Mouse (Mus musculus) limb, embryonic 14.5 days (tissue): ENCODE results near the gene Zdhhc20. TPM values are rescaled to one million over a fixed set of nuclear protein-coding genes. Genes with fewer than 3 reads are reported as not detected.
"Not testable (repeated sequence)": the region's sequence is repeated elsewhere in the genome, so short reads cannot be mapped to it uniquely, and the experiment has no call there.

ENCODE experiments used
- ATAC-seq: fragments of 200-750 bp; cut with Nextera tagmentation; 2 replicates; pipeline ENCODE4 v1.8.0; 2017; ENCODE audit warnings: low read depth, moderate number of reproducible peaks, moderate TSS enrichment; ENCODE audit not compliant: low FRiP score
- DNase-seq: peaks from one replicate; pipeline ENCODE4 v3.0.0-alpha.2; 2015; ENCODE audit warnings: low spot score
- H3K27ac ChIP-seq: fragments of 300-500 bp; sonication (generic); replicated peaks from 2 replicates; pipeline ENCODE4 v1.5.1; 2014; ENCODE audit warnings: low read depth, mild to moderate bottlenecking, low read length, moderate library complexity, mixed read lengths
- H3K27me3 ChIP-seq: fragments of 300-500 bp; sonication (generic); 2 replicates; pipeline ENCODE4 v1.6.1; 2014; ENCODE audit warnings: low read length, mixed read lengths; ENCODE audit not compliant: control insufficient read depth, insufficient read depth
- H3K36me3 ChIP-seq: fragments of 300-500 bp; sonication (generic); 2 replicates; pipeline ENCODE4 v1.6.1; 2014; ENCODE audit warnings: mild to moderate bottlenecking, low read length, moderate library complexity, mixed read lengths; ENCODE audit not compliant: control insufficient read depth, insufficient read depth
- H3K4me1 ChIP-seq: fragments of 300-500 bp; sonication (generic); 2 replicates; pipeline ENCODE4 v1.6.1; 2014; ENCODE audit warnings: antibody characterized with exemption, low read length, mixed read lengths; ENCODE audit not compliant: control insufficient read depth, insufficient read depth
- H3K4me2 ChIP-seq: fragments of 300-500 bp; sonication (generic); replicated peaks from 2 replicates; pipeline ENCODE4 v1.6.1; 2014; ENCODE audit warnings: low read depth, mild to moderate bottlenecking, low read length, moderate library complexity; ENCODE audit not compliant: severe bottlenecking
- H3K4me3 ChIP-seq: fragments of 300-500 bp; sonication (generic); replicated peaks from 2 replicates; pipeline ENCODE4 v1.5.1; 2014; ENCODE audit warnings: low read length
- H3K9ac ChIP-seq: fragments of 300-500 bp; sonication (generic); 2 replicates; pipeline ENCODE4 v1.6.1; 2014; ENCODE audit warnings: mild to moderate bottlenecking, low read depth, low read length, moderate library complexity; ENCODE audit not compliant: severe bottlenecking
- H3K9me3 ChIP-seq: fragments of 300-500 bp; sonication (generic); 2 replicates; pipeline ENCODE4 v1.6.1; 2016; ENCODE audit warnings: low read length; ENCODE audit not compliant: control insufficient read depth
- POLR2A ChIP-seq: fragments of 200-500 bp; IDR thresholded peaks from 2 replicates; pipeline ENCODE4 v1.8.0; 2012; ENCODE audit warnings: inconsistent platforms, mild to moderate bottlenecking, moderate library complexity, borderline replicate concordance; ENCODE audit not compliant: insufficient read depth, insufficient read length; ENCODE audit errors: extremely low read depth
- whole genome bisulfite sequencing: fragments of 180-500 bp; shearing (Covaris S2); extraction: QIAGEN DNeasy Blood & Tissue Kit; methylation state at CpG from one replicate; pipeline ENCODE4 v1.1.7; 2014; 5-methylcytosine and 5-hydroxymethylcytosine counted together
- polyA plus RNA-seq, 2 experiments: library from polyadenylated mRNA; depleted of rRNA in 1 of 2; stranded (reverse) in 1 of 2; unstranded in 1 of 2; fragments of >200 nt; fragmentation: Nextera tagmentation in 1 of 2; extraction: Ambion mirVana in 1 of 2; gene quantifications; 2 replicates each; pipeline versions ENCODE4 v1.2.1 to v1.2.3; 2012 to 2014

Zdhhc20 gene
- polyA plus RNA-seq, 2 experiments: 30.6 to 57.6 TPM

DNA sequence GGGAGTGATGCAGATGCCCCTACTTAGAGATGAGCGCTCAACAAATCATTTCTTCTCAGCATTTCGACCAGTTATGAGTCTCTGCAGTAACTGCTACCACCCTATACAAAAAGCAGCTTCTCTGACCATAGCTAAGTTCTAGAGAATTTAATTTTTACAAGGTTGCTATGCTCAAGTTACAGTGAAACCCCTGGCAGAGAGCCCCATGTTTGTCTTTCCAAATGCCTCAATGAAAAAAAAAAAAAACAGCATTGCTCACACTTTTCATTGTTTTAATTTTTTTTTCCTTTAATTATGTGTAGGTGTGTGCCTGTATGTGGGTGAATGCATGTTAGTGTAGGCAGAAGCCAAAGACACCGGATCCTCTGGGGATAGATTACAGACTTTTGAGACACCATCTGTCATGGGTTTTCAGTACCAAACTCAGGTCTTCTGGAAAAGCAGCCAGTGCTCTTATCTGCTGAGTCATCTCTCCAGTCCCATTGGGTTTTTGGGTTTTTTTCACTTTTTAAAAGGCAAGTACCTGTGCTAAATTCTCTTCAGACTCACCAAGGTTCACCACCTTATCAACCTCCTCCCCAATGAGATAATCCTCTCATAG is 23.3 kb downstream of the Zdhhc20 start:
- ATAC-seq (no peak), DNase-seq (no peak)
- Histone ChIP-seq H3K9ac (no peak overlapping the region), H3K27me3 (no peaks in the 10 kb centered on the region), H3K4me1 (no peaks in the 10 kb centered on the region), H3K9me3 (no peaks in the 10 kb centered on the region), H3K36me3 (peaks cover 67% of the 10 kb centered on the region), H3K4me3 (no peak overlapping the region), H3K4me2 (no peak overlapping the region), H3K27ac (no peak overlapping the region)
- 91% methylated on average over 3 of the region's 3 CpGs for WGBS
- no peak for TF ChIP-seq POLR2A

- DNase-seq: no peak
- WGBS: 89% methylated on average over 3 of the region's 3 CpGs
- Histone ChIP-seq H3K27me3 (no peaks in the 10 kb centered on the region), H3K4me1 (no peaks in the 10 kb centered on the region), H3K9me3 (no peaks in the 10 kb centered on the region), H3K4me2 (no peak overlapping the region), H3K9ac (no peak overlapping the region), H3K36me3 (peaks cover 76% of the 10 kb centered on the region), H3K27ac (no peak overlapping the region), H3K4me3 (no peak overlapping the region)
- no peak for ATAC-seq
- TF ChIP-seq POLR2A: no peak
Measured at GRCm38 (mm10) chr14:57865256-57865655, 24.8 kb downstream of the Zdhhc20 start.

DNA sequence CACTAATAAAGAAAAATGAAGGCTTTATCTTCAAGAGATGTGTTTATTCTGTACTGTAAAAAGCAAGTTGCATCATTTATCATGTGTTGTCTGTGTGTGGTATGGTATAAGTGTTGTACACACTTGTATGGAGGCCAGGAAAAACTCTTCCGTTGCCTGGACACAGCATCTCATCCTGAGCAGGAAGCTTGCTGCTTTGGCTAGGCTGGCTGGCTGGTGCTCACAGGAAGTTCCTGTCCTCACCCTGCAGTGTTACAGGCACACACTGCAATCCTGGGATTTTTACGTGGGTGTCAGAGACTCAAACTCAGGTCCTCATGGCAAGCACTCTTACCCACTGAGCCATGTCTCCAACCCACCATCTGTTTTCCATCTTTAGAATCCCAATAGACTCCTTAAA is 26.9 kb downstream of the Zdhhc20 start:
- WGBS: 73% methylated on average over 2 of the region's 2 CpGs
- no peak for TF ChIP-seq POLR2A
- H3K9me3 ChIP-seq: no peaks in the 10 kb centered on the region
- H3K27ac ChIP-seq: no peak overlapping the region
- no peak overlapping the region for H3K4me2 ChIP-seq
- no peak overlapping the region for H3K4me3 ChIP-seq
- DNase-seq (no peak), ATAC-seq (no peak)
- no peak overlapping the region for H3K9ac ChIP-seq
- H3K36me3 ChIP-seq: peaks cover 68% of the 10 kb centered on the region
- H3K27me3 ChIP-seq: no peaks in the 10 kb centered on the region
- no peaks in the 10 kb centered on the region for H3K4me1 ChIP-seq

- DNase-seq (no peak), ATAC-seq (no peak)
- Histone ChIP-seq H3K4me1 (no peaks in the 10 kb centered on the region), H3K27me3 (no peaks in the 10 kb centered on the region), H3K27ac (no peak overlapping the region), H3K4me2 (no peak overlapping the region), H3K4me3 (no peak overlapping the region), H3K9ac (no peak overlapping the region), H3K36me3 (peaks cover 69% of the 10 kb centered on the region), H3K9me3 (no peaks in the 10 kb centered on the region)
- no peak for TF ChIP-seq POLR2A
- 85% methylated on average over 4 of the region's 4 CpGs for WGBS
Measured at GRCm38 (mm10) chr14:57861987-57862412, 28.1 kb downstream of the Zdhhc20 start.

GRCm38 (mm10) chr14:57859520-57859919 is 30.6 kb downstream of the Zdhhc20 start:
- H3K27me3 ChIP-seq: no peaks in the 10 kb centered on the region
- DNase-seq (peak; percentile 49), ATAC-seq (no peak)
- H3K4me1 ChIP-seq: no peaks in the 10 kb centered on the region
- no peaks in the 10 kb centered on the region for H3K9me3 ChIP-seq
- H3K27ac ChIP-seq: no peak overlapping the region
- no peak overlapping the region for H3K9ac ChIP-seq
- no peak for TF ChIP-seq POLR2A
- H3K4me3 ChIP-seq: no peak overlapping the region
- H3K36me3 ChIP-seq: peaks cover 59% of the 10 kb centered on the region
- no peak overlapping the region for H3K4me2 ChIP-seq

- no peak overlapping the region for H3K4me2 ChIP-seq
- H3K27ac ChIP-seq: no peak overlapping the region
- H3K9me3 ChIP-seq: no peaks in the 10 kb centered on the region
- DNase-seq (no peak), ATAC-seq (no peak)
- H3K36me3 ChIP-seq: peaks cover 51% of the 10 kb centered on the region
- no peak overlapping the region for H3K4me3 ChIP-seq
- no peak overlapping the region for H3K9ac ChIP-seq
- no peaks in the 10 kb centered on the region for H3K27me3 ChIP-seq
- H3K4me1 ChIP-seq: no peaks in the 10 kb centered on the region
- no peak for TF ChIP-seq POLR2A
- 89% methylated on average over 2 of the region's 2 CpGs for WGBS
Measured at GRCm38 (mm10) chr14:57858601-57859000, 31.5 kb downstream of the Zdhhc20 start.

- peaks cover 41% of the 10 kb centered on the region for H3K36me3 ChIP-seq
- H3K9me3 ChIP-seq, H3K27me3 ChIP-seq, DNase-seq, H3K4me2 ChIP-seq, H3K4me1 ChIP-seq, H3K27ac ChIP-seq, H3K9ac ChIP-seq, ATAC-seq, H3K4me3 ChIP-seq: not testable (repeated sequence)
Measured at GRCm38 (mm10) chr14:57856037-57856436, 34.0 kb downstream of the Zdhhc20 start.
